Mouse (Mus musculus) Patski (cell line): ENCODE results near the gene Dnajc14. TPM values are rescaled to one million over a fixed set of nuclear protein-coding genes. Genes with fewer than 3 reads are reported as not detected.

Experiments
- ATAC-seq: fragments of 100-300 bp; one replicate; pipeline ENCODE4 v1.8.0; 2021
- CTCF ChIA-PET: fragments of 350-600 bp; sonication (Branson Sonifier 250); formaldehyde crosslinking; loops from one replicate; lab custom pipeline; 2022; ENCODE audit warnings: inconsistent platforms; lab: Charles Lee
- POLR2A ChIA-PET: fragments of 350-600 bp; sonication (Branson Sonifier 250); formaldehyde crosslinking; loops from one replicate; lab custom pipeline; 2022; ENCODE audit warnings: antibody characterized with exemption, inconsistent platforms; lab: Charles Lee
- DNase-seq: peaks from one replicate; pipeline ENCODE4 v3.0.0-alpha.2; 2011; ENCODE audit warnings: low read depth, low spot score
- H3K27me3 ChIP-seq: fragments of 371-371 bp; one replicate; pipeline ENCODE4 v1.5.1; 2021
- CTCF ChIP-seq: fragments of 100-300 bp; IDR thresholded peaks from one replicate; pipeline ENCODE4 v1.5.1; 2021
- in situ Hi-C: fragments of 300-500 bp; cut with MboI; formaldehyde crosslinking; loops from 3 replicates; pipeline ENCODE4 v1.11.1; 2018; ENCODE audit warnings: low pct_unique_long_range_greater_than_20kb, mixed read lengths
- polyA plus RNA-seq: library from polyadenylated mRNA; unstranded; gene quantifications from one replicate; pipeline ENCODE4 v1.2.3, GENCODE M21; 2021

Dnajc14 gene
- polyA plus RNA-seq = 81.8 TPM

GRCm38 (mm10) chr10:128803771-128804270 lies at the start of gene Dnajc14:
TSS of gene Dnajc14 (plus strand) at chr10:128804062.
- in situ Hi-C loops = no loop called here
- ChIA-PET POLR2A (interaction anchor here (0.9 to 1.7 kb wide), 2 partner anchors 17 to 54 kb away, joined by 3 to 5 read pairs; no protein-coding TSS in a partner anchor), CTCF (interaction anchor here (1.0 to 1.6 kb wide), 2 partner anchors 19 to 30 kb away, joined by 3 to 4 read pairs; no protein-coding TSS in a partner anchor)
- no peak for TF ChIP-seq CTCF
- ATAC-seq (peak; percentile 37), DNase-seq (no peak)
- no peaks in the 10 kb centered on the region for H3K27me3 ChIP-seq

GRCm38 (mm10) chr10:128772895-128773294 lies 31.0 kb upstream of the Dnajc14 start:
- CTCF ChIA-PET = interaction anchor here (1.1 to 2.2 kb wide), 5 partner anchors 10 to 28 kb away, joined by 3 to 9 read pairs (median 4); partner anchors contain the start of gene Mmp19
- in situ Hi-C loops = no loop called here
- ATAC-seq (no peak), DNase-seq (no peak)
- POLR2A ChIA-PET = no interaction called here
- H3K27me3 ChIP-seq = no peaks in the 10 kb centered on the region
- peak; percentile 61 for TF ChIP-seq CTCF

- CTCF ChIA-PET = interaction anchor here (1.1 to 2.2 kb wide), 4 partner anchors 11 to 29 kb away, joined by 3 to 9 read pairs (median 5); no protein-coding TSS in a partner anchor
- ATAC-seq (no peak), DNase-seq (no peak)
- H3K27me3 ChIP-seq = no peaks in the 10 kb centered on the region
- in situ Hi-C loops = no loop called here
- TF ChIP-seq CTCF = peak; percentile 42
- POLR2A ChIA-PET = interaction anchor here (0.7 kb wide), 1 partner anchor 171 kb away, joined by 3 read pairs; no protein-coding TSS in a partner anchor
Measured at GRCm38 (mm10) chr10:128773685-128774084, 30.2 kb upstream of the Dnajc14 start.

- ChIA-PET CTCF (interaction anchor here (1.2 to 1.5 kb wide), 2 partner anchors 10 to 12 kb away, joined by 3 to 6 read pairs; partner anchors contain the start of gene Mmp19), POLR2A (interaction anchor here (0.9 kb wide), 1 partner anchor 29 kb away, joined by 3 read pairs; no protein-coding TSS in a partner anchor)
- TF ChIP-seq CTCF = no peak
- DNase-seq (no peak), ATAC-seq (no peak)
- no peaks in the 10 kb centered on the region for H3K27me3 ChIP-seq
- in situ Hi-C loops = no loop called here
Measured at GRCm38 (mm10) chr10:128778441-128778840, 25.4 kb upstream of the Dnajc14 start.

GRCm38 (mm10) chr10:128779011-128779795 lies 24.7 kb upstream of the Dnajc14 start:
- ATAC-seq (peak; percentile 99), DNase-seq (peak; percentile 71)
- POLR2A ChIA-PET = interaction anchor here (0.9 kb wide), 1 partner anchor 30 kb away, joined by 3 read pairs; no protein-coding TSS in a partner anchor
- TF ChIP-seq CTCF = no peak
- in situ Hi-C loops = no loop called here
- no peaks in the 10 kb centered on the region for H3K27me3 ChIP-seq
- CTCF ChIA-PET = interaction anchor here (1.2 to 1.5 kb wide), 2 partner anchors 9 to 11 kb away, joined by 3 to 6 read pairs; partner anchors contain the start of gene Mmp19

- DNase-seq = no peak
- ChIA-PET CTCF (no interaction called here), POLR2A (no interaction called here)
- no peak for TF ChIP-seq CTCF
- H3K27me3 ChIP-seq = no peaks in the 10 kb centered on the region
- ATAC-seq = no peak
- in situ Hi-C loops = no loop called here
Measured at GRCm38 (mm10) chr10:128780200-128780599, 23.7 kb upstream of the Dnajc14 start.

GRCm38 (mm10) chr10:128790398-128791124 lies 13.3 kb upstream of the Dnajc14 start, which contains the start of gene Mmp19:
TSS of gene Mmp19 (plus strand) at chr10:128790910.
- DNase-seq (no peak), ATAC-seq (peak; percentile 54)
- POLR2A ChIA-PET = interaction anchor here (1.4 kb wide), 1 partner anchor 10 kb away, joined by 3 read pairs; no protein-coding TSS in a partner anchor
- TF ChIP-seq CTCF = no peak
- in situ Hi-C loops = no loop called here
- H3K27me3 ChIP-seq = no peaks in the 10 kb centered on the region
- CTCF ChIA-PET = interaction anchor here (1.7 to 2.4 kb wide), 3 partner anchors 11 to 18 kb away, joined by 4 to 6 read pairs (median 6); no protein-coding TSS in a partner anchor

GRCm38 (mm10) chr10:128792041-128792440 lies 11.8 kb upstream of the Dnajc14 start:
- no peaks in the 10 kb centered on the region for H3K27me3 ChIP-seq
- POLR2A ChIA-PET = no interaction called here
- CTCF ChIA-PET = interaction anchor here (1.0 to 2.4 kb wide), 3 partner anchors 9 to 20 kb away, joined by 3 to 6 read pairs (median 4); no protein-coding TSS in a partner anchor
- no peak for TF ChIP-seq CTCF
- no peak for ATAC-seq
- DNase-seq = no peak
- in situ Hi-C loops = no loop called here

- ATAC-seq (no peak), DNase-seq (no peak)
- in situ Hi-C loops = no loop called here
- ChIA-PET POLR2A (no interaction called here), CTCF (interaction anchor here (0.8 to 2.4 kb wide), 2 partner anchors 8 to 9 kb away, joined by 3 to 6 read pairs; no protein-coding TSS in a partner anchor)
- H3K27me3 ChIP-seq = no peaks in the 10 kb centered on the region
- no peak for TF ChIP-seq CTCF
Measured at GRCm38 (mm10) chr10:128793258-128793657, 10.6 kb upstream of the Dnajc14 start.

- CTCF ChIA-PET = no interaction called here
- TF ChIP-seq CTCF = no peak
Measured at GRCm38 (mm10) chr10:128794391-128794790, 9.5 kb upstream of the Dnajc14 start.

More at GRCm38 (mm10) chr10:128794391-128794790, 9.5 kb upstream of the Dnajc14 start:
- ATAC-seq = no peak
- H3K27me3 ChIP-seq = no peaks in the 10 kb centered on the region
- in situ Hi-C loops = no loop called here
- no peak for DNase-seq
- POLR2A ChIA-PET = interaction anchor here (1.0 kb wide), 1 partner anchor 8 kb away, joined by 3 read pairs; no protein-coding TSS in a partner anchor
